Mouse (Mus musculus): ENCODE results near the gene Dennd4a. TPM values are rescaled to one million over a fixed set of nuclear protein-coding genes. Genes with fewer than 3 reads are reported as not detected.

The Dennd4a gene
- polyA plus RNA-seq (2015; fragmentation: Nextera tagmentation; extraction: Ambion mirVana): 2.8 and 3.1 TPM in 2 replicates

DNA sequence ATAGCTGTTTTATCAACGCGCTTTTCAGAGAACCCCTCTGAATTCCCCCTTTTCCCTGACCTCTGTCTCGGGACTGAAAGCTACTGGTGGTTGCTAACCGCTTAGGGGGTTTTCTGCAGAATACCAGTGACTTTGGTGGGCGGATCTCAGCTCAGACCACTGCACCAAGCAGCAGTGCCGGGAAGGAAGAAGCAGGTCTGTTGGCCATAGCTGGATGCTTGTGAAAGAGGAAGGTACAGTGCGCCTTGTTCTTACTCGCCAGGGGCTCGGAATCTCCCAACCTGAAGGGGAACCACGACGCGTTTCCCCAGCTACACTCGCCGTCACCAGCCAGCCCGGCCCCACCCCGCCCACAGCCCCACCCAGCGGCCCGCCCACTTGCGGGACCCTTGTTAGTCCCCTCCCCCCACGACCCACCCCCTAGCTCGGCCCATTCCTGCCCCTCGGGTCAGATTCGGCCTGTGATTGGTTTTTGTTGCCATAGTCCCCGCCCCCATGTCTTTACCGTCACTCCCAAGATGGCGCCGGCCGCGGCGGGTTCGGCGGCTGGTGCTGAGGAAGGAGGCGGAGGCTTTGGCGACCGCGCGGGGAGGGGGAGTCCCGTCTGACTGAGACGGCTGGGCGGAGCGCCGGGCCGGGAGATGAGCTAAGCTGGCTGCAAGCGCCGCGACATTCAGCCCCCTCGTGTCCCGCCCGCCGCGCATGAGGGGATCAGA lies at the start of gene Dennd4a:
Dennd4a (plus strand) TSS at position 519 of the 716 bp plus-strand sequence.
- Histone ChIP-seq H3K36me3 (ENCODE audit: control insufficient read depth, insufficient read depth) (no peaks in the 10 kb centered on the region), H3K9me3 (ENCODE audit: control insufficient read depth) (no peaks in the 10 kb centered on the region), H3K9ac (ENCODE audit: low read depth, low read length) (peak within 1 kb of the TSS; percentile 67), H3K27ac (ENCODE audit: low read depth, low read length) (peak within 1 kb of the TSS; percentile 66), H3K4me1 (replicated peaks; ENCODE audit: control insufficient read depth, insufficient read depth, low read length) (0 out of 2 replicates have a peak, but pooled peaks cover 2% of the 10 kb centered on the region), H3K27me3 (replicated peaks; ENCODE audit: control insufficient read depth, insufficient read depth, low read length) (no peaks in the 10 kb centered on the region), H3K4me2 (replicated peaks; ENCODE audit: low read depth) (peak within 1 kb of the TSS; percentile 86), H3K4me3 (ENCODE audit: low read depth, low read length) (peak within 1 kb of the TSS; percentile 96)
- WGBS: under 1% methylated on average over 45 of the region's 51 CpGs
- TF ChIP-seq CTCF (IDR thresholded peaks at IDR 0.05; ENCODE audit: low read depth): no peak
- peak; percentile 98 for ATAC-seq

DNA sequence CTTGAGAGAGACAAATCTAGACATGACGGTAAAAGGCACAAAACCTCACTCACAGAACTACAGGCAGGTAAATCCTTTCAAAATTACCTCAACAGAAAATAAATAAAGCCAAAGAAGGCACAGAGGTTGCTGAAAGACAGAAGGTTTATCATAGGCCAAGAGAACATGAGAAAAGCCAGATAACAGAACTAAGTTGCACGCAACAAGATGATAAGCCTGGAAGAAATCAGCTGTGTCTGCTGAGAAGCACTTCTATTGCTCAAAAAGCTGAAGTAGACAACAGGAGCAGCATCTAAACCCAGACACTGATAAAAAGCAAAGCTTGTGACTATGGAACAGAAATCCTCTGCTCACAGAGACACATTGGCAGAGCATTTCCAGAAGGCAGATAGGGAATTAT lies 46.3 kb upstream of the Dennd4a start:
- H3K9ac ChIP-seq (ENCODE audit: low read depth, low read length): no peak overlapping the region
- H3K9me3 ChIP-seq (ENCODE audit: control insufficient read depth): no peaks in the 10 kb centered on the region
- no peak overlapping the region for H3K27ac ChIP-seq (ENCODE audit: low read depth, low read length)
- no peak for TF ChIP-seq CTCF (IDR thresholded peaks at IDR 0.05; ENCODE audit: low read depth)
- no peaks in the 10 kb centered on the region for H3K36me3 ChIP-seq (ENCODE audit: control insufficient read depth, insufficient read depth)
- no peak overlapping the region for H3K4me3 ChIP-seq (ENCODE audit: low read depth, low read length)
- H3K27me3 ChIP-seq (replicated peaks; ENCODE audit: control insufficient read depth, insufficient read depth, low read length): no peaks in the 10 kb centered on the region
- 59% methylated on average over 2 of the region's 2 CpGs for WGBS
- H3K4me2 ChIP-seq (replicated peaks; ENCODE audit: low read depth): no peak overlapping the region
- H3K4me1 ChIP-seq (replicated peaks; ENCODE audit: control insufficient read depth, insufficient read depth, low read length): no peaks in the 10 kb centered on the region
- no peak for ATAC-seq

DNA sequence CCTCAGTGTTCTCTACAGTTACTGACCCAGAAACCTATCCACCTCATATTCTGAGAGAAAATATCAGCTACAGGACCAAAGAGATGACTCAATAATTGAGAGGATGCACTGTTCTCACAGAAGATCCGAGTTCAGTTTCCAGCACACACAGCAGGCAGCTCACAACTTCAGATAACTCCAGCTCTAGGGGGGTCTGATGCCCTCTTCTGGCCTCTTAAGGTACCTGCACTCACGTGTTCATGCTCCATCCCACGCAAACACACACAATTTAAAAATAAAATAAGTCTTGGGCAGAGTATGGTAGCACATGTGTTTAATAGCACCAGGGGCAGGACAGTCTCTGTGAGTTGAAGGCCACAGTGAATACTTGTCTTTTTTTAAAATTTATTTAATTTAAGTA lies 45.0 kb upstream of the Dennd4a start:
- H3K9me3 ChIP-seq (ENCODE audit: control insufficient read depth): no peaks in the 10 kb centered on the region
- 91% methylated on average over 3 of the region's 3 CpGs for WGBS
- no peaks in the 10 kb centered on the region for H3K27me3 ChIP-seq (replicated peaks; ENCODE audit: control insufficient read depth, insufficient read depth, low read length)
- ATAC-seq: no peak
- H3K27ac ChIP-seq (ENCODE audit: low read depth, low read length): no peak overlapping the region
- TF ChIP-seq CTCF (IDR thresholded peaks at IDR 0.05; ENCODE audit: low read depth): 0 out of 2 replicates have a peak, but pooled peaks have one; percentile 14
- no peak overlapping the region for H3K4me3 ChIP-seq (ENCODE audit: low read depth, low read length)
- no peaks in the 10 kb centered on the region for H3K4me1 ChIP-seq (replicated peaks; ENCODE audit: control insufficient read depth, insufficient read depth, low read length)
- H3K4me2 ChIP-seq (replicated peaks; ENCODE audit: low read depth): no peak overlapping the region
- no peak overlapping the region for H3K9ac ChIP-seq (ENCODE audit: low read depth, low read length)
- no peaks in the 10 kb centered on the region for H3K36me3 ChIP-seq (ENCODE audit: control insufficient read depth, insufficient read depth)

DNA sequence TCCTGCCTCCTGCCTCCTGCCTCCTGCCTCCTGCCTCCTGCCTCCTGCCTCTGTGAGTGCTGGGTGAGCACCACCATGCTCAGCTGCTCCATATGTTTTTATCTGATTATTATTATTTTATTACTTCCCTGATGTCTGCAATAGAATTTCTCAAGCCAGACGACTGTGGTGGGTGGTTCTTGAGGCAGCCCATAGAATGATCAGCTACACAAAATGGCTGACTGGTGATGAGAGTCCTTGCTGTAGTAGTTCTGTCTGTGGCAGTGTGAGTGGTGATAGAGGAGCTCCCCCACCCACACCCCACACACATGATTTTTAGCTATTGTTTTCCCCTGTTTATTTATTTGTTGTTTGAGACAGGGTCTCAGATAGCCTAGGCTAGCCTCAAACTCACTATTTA lies 43.3 kb upstream of the Dennd4a start:
- no peak overlapping the region for H3K4me3 ChIP-seq (ENCODE audit: low read depth, low read length)
- 0 out of 2 replicates have a peak, but pooled peaks have one; percentile 28 for ATAC-seq
- no peaks in the 10 kb centered on the region for H3K36me3 ChIP-seq (ENCODE audit: control insufficient read depth, insufficient read depth)
- H3K27ac ChIP-seq (ENCODE audit: low read depth, low read length): no peak overlapping the region
- H3K9ac ChIP-seq (ENCODE audit: low read depth, low read length): no peak overlapping the region
- H3K27me3 ChIP-seq (replicated peaks; ENCODE audit: control insufficient read depth, insufficient read depth, low read length): no peaks in the 10 kb centered on the region
- H3K4me1 ChIP-seq (replicated peaks; ENCODE audit: control insufficient read depth, insufficient read depth, low read length): no peaks in the 10 kb centered on the region
- H3K9me3 ChIP-seq (ENCODE audit: control insufficient read depth): no peaks in the 10 kb centered on the region
- no peak overlapping the region for H3K4me2 ChIP-seq (replicated peaks; ENCODE audit: low read depth)
- TF ChIP-seq CTCF (IDR thresholded peaks at IDR 0.05; ENCODE audit: low read depth): no peak
- 19% methylated on average over 1 of the region's 1 CpGs for WGBS

DNA sequence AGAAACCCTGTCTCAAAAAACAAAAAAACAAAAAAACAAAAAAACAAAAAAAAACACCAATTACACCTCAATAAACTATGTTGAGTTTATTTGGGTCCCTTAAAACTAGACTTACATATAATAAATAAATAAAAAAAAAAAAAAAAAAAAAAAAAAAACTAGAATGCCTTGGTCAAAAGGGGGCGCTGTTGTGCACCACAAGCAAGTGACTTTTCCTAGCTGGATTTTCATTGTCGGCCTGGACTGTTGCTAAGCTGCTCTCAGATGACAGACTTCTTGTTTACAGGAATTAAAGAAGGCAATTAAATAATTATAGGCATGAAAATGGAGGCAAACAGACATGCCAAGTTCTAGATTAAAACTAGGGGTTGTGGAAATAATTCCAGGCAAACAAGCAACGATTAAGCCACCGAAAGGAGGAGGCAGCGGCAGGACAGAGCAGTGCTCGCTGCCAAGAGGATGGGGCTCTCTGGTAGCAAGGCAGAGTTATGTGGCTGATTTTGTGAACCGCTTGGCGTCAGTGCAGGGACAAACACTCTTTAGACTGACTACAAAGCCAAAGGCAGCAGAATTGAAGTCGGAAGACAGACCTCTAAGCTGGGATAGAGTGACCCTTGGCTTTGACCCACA lies 42.0 kb upstream of the Dennd4a start:
- ATAC-seq: no peak
- H3K4me2 ChIP-seq (replicated peaks; ENCODE audit: low read depth): no peak overlapping the region
- no peaks in the 10 kb centered on the region for H3K4me1 ChIP-seq (replicated peaks; ENCODE audit: control insufficient read depth, insufficient read depth, low read length)
- peak; percentile 69 for TF ChIP-seq CTCF (IDR thresholded peaks at IDR 0.05; ENCODE audit: low read depth)
- no peaks in the 10 kb centered on the region for H3K27me3 ChIP-seq (replicated peaks; ENCODE audit: control insufficient read depth, insufficient read depth, low read length)
- WGBS: 50% methylated on average over 9 of the region's 9 CpGs
- H3K36me3 ChIP-seq (ENCODE audit: control insufficient read depth, insufficient read depth): no peaks in the 10 kb centered on the region
- no peak overlapping the region for H3K4me3 ChIP-seq (ENCODE audit: low read depth, low read length)
- no peak overlapping the region for H3K9ac ChIP-seq (ENCODE audit: low read depth, low read length)
- H3K27ac ChIP-seq (ENCODE audit: low read depth, low read length): no peak overlapping the region; the same call in 1 of the 2 replicates
- H3K9me3 ChIP-seq (ENCODE audit: control insufficient read depth): no peaks in the 10 kb centered on the region

DNA sequence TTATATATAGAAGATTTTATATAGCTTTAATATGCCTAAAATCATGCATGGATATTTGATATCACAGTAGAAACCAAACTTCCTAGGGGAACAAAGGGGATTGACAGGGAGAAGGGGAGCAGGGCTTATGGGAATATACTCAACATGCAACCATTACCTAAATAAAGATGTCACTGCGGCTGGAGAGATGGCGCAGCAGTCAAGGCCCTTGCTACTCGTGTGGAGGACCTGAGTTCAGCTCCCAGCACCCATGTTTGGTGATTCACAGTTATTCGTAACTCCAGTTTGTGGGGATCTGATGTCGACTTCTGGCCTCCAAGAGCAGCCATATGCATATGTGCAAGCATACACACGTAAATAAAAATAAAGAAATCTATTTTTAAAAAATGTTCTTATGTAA lies 41.2 kb upstream of the Dennd4a start:
- no peak for ATAC-seq
- Histone ChIP-seq H3K4me1 (replicated peaks; ENCODE audit: control insufficient read depth, insufficient read depth, low read length) (no peaks in the 10 kb centered on the region), H3K27ac (ENCODE audit: low read depth, low read length) (no peak overlapping the region), H3K9me3 (ENCODE audit: control insufficient read depth) (no peaks in the 10 kb centered on the region), H3K4me3 (ENCODE audit: low read depth, low read length) (no peak overlapping the region), H3K36me3 (ENCODE audit: control insufficient read depth, insufficient read depth) (no peaks in the 10 kb centered on the region), H3K9ac (ENCODE audit: low read depth, low read length) (no peak overlapping the region), H3K4me2 (replicated peaks; ENCODE audit: low read depth) (no peak overlapping the region), H3K27me3 (replicated peaks; ENCODE audit: control insufficient read depth, insufficient read depth, low read length) (no peaks in the 10 kb centered on the region)
- WGBS: 88% methylated on average over 6 of the region's 6 CpGs
- no peak for TF ChIP-seq CTCF (IDR thresholded peaks at IDR 0.05; ENCODE audit: low read depth)

Data from intestine, postnatal 0 days (tissue).